Mouse (Mus musculus): ENCODE results near the gene AA467197. TPM values are rescaled to one million over a fixed set of nuclear protein-coding genes. Genes with fewer than 3 reads are reported as not detected.

AA467197 gene
- polyA plus RNA-seq, 1 experiment = 1.2 TPM

GRCm38 (mm10) chr2:122659825-122660224, 23.0 kb downstream of the AA467197 start:
- no peak overlapping the region for H3ac ChIP-seq (ENCODE audit: control insufficient read depth, insufficient read length)

DNA sequence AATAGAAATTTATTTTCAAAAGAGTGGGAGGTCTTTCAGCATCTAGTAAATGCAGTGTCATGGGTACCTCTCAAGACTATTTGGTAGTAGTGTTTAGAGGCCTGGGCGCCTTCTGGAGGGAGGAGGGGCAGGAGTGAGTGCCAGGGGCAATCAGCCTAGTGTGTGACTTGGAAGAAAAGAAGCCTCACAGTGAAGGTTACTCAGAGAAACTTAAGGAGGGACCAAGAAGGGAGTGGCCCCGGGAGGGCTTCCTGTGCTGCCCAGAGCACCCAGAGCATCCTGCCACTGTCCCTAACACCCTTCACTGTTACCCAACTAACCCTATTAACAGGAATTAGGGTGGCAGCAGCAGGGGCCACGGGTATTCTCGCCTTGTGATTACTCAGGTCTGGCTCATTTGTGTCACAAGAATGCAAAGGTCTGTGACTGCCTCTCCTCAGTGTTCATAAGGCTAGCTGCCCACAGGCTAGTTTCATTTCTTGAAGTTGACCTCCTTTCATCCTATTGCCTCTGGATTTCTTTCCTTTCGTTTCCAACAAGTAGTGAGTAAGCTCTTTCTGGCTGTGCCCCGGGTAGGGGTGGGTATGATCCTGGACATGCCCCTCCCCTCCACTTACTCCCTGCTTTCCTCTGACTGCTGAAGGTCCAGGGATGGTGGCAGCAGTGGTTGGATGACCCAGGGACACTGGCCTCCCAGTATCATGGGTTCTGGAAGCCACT, 28.6 kb downstream of the AA467197 start:
- Histone ChIP-seq H3K27me3 (ENCODE audit: control insufficient read depth, insufficient read depth, insufficient read length) (no peaks in the 10 kb centered on the region), H3K4me2 (ENCODE audit: low read depth) (peak overlapping the region; percentile 56), H3K4me3 (peak overlapping the region; percentile 9), H3ac (ENCODE audit: control insufficient read depth, insufficient read length) (no peak overlapping the region), H3K79me2 (ENCODE audit: control insufficient read depth, insufficient read depth) (no peaks in the 10 kb centered on the region), H3K36me3 (ENCODE audit: control insufficient read depth, insufficient read depth) (no peaks in the 10 kb centered on the region)
- TF ChIP-seq TCF12 (IDR thresholded peaks at IDR 0.05; ENCODE audit: insufficient read depth, poor library complexity, severe bottlenecking) (no peak), MYOD1 (IDR thresholded peaks at IDR 0.05; ENCODE audit: control insufficient read depth in 1 of 3, insufficient read length in 2 of 3, low read depth in 2 of 3) (no peak), TCF3 (IDR thresholded peaks at IDR 0.05; ENCODE audit: insufficient read length, low read depth) (no peak), MYOG (IDR thresholded peaks at IDR 0.05; ENCODE audit: control insufficient read depth in 1 of 3, insufficient read depth in 1 of 3, insufficient read length in 2 of 3, low read depth in 2 of 3) (no peak), USF1 (IDR thresholded peaks at IDR 0.05; ENCODE audit: low read depth) (no peak), POLR2AphosphoS2 (IDR thresholded peaks at IDR 0.05; ENCODE audit: insufficient read length, low read depth) (peak; percentile 21), POLR2A (IDR thresholded peaks at IDR 0.05; ENCODE audit: insufficient read length, low read depth) (no peak)

More at GRCm38 (mm10) chr2:122659825-122660224, 23.0 kb downstream of the AA467197 start:
- H3K27me3 ChIP-seq (ENCODE audit: control insufficient read depth, insufficient read depth, insufficient read length) = no peaks in the 10 kb centered on the region
- H3K4me2 ChIP-seq (ENCODE audit: low read depth) = no peak overlapping the region
- no peak overlapping the region for H3K4me3 ChIP-seq
- TF ChIP-seq E2F4 (IDR thresholded peaks at IDR 0.05; ENCODE audit: insufficient read depth) (no peak), TCF3 (IDR thresholded peaks at IDR 0.05; ENCODE audit: insufficient read length, low read depth) (no peak), USF1 (IDR thresholded peaks at IDR 0.05; ENCODE audit: low read depth) (no peak), SRF (IDR thresholded peaks at IDR 0.05; ENCODE audit: control insufficient read depth, insufficient read length, low read depth) (no peak), CEBPB (IDR thresholded peaks at IDR 0.05; ENCODE audit: insufficient read depth, poor library complexity, severe bottlenecking) (no peak), TCF12 (IDR thresholded peaks at IDR 0.05; ENCODE audit: insufficient read depth, poor library complexity, severe bottlenecking) (no peak), MAX (IDR thresholded peaks at IDR 0.05; ENCODE audit: low read depth) (no peak), POLR2AphosphoS2 (IDR thresholded peaks at IDR 0.05; ENCODE audit: insufficient read length, low read depth) (no peak), REST (IDR thresholded peaks at IDR 0.05; ENCODE audit: insufficient read depth, insufficient read length) (no peak), MYOD1 (IDR thresholded peaks at IDR 0.05; ENCODE audit: control insufficient read depth in 1 of 3, insufficient read length in 2 of 3, low read depth in 2 of 3) (no peak), MYOG (IDR thresholded peaks at IDR 0.05; ENCODE audit: control insufficient read depth in 1 of 3, insufficient read depth in 1 of 3, insufficient read length in 2 of 3, low read depth in 2 of 3) (no peak), POLR2A (IDR thresholded peaks at IDR 0.05; ENCODE audit: insufficient read length, low read depth) (no peak)
- no peaks in the 10 kb centered on the region for H3K79me2 ChIP-seq (ENCODE audit: control insufficient read depth, insufficient read depth)
- H3K36me3 ChIP-seq (ENCODE audit: control insufficient read depth, insufficient read depth) = no peaks in the 10 kb centered on the region

DNA sequence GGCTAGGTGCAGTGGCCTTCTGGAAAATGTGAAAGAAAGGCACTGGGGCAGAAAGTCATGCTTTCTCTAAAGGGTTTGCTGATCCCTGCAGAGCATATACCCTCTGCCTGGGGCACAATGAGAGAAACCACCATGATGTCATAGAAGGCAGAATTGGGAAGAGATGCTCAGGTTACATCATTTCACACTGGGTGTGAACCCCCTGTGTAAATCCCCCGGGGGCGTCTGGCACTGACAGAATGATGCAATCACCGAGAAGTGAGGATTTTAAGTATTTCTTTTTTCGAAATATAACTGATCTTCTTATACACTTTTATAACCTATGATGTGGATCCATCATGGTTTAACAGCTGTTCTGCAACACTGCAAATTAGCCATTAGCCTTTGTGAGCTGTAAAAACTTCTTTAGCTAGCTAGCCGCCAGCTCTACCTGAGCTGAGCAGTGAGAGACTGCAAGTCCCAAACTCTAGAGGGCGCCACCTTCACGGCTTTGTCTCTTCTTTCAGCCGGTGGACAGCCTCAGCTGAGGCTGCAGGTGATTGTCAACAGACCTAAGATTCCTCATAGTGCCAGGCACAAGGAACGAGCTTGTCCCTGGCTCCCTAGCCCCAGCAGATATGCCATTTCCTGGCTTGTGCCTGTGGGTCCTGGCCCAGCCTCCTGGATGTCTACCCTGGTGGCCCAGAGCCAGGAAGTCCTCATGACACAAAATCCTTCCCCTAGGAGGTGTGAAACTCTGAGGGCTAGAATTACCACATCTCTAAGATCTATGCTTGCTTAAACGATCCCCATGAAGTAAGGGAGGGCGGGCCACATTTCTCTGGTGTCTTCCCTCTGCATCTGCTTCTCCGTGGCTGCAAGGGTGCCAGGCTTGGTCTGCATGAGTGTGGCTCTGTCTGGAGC, 29.4 kb downstream of the AA467197 start:
- no peak overlapping the region for H3ac ChIP-seq (ENCODE audit: control insufficient read depth, insufficient read length)
- no peaks in the 10 kb centered on the region for H3K36me3 ChIP-seq (ENCODE audit: control insufficient read depth, insufficient read depth)
- H3K4me3 ChIP-seq = peak overlapping the region; percentile 9
- TF ChIP-seq POLR2AphosphoS2 (IDR thresholded peaks at IDR 0.05; ENCODE audit: insufficient read length, low read depth) (no peak), CEBPB (IDR thresholded peaks at IDR 0.05; ENCODE audit: insufficient read depth, poor library complexity, severe bottlenecking) (peak; percentile 64; the same call in 1 of the 2 replicates), USF1 (IDR thresholded peaks at IDR 0.05; ENCODE audit: low read depth) (no peak)
- H3K27me3 ChIP-seq (ENCODE audit: control insufficient read depth, insufficient read depth, insufficient read length) = no peaks in the 10 kb centered on the region
- peak overlapping the region; percentile 56 for H3K4me2 ChIP-seq (ENCODE audit: low read depth)
- no peaks in the 10 kb centered on the region for H3K79me2 ChIP-seq (ENCODE audit: control insufficient read depth, insufficient read depth)

- Histone ChIP-seq H3ac (ENCODE audit: control insufficient read depth, insufficient read length) (no peak overlapping the region), H3K36me3 (ENCODE audit: control insufficient read depth, insufficient read depth) (no peaks in the 10 kb centered on the region), H3K4me3 (no peak overlapping the region), H3K79me2 (ENCODE audit: control insufficient read depth, insufficient read depth) (no peaks in the 10 kb centered on the region), H3K4me2 (ENCODE audit: low read depth) (no peak overlapping the region), H3K27me3 (ENCODE audit: control insufficient read depth, insufficient read depth, insufficient read length) (no peaks in the 10 kb centered on the region)
- TF ChIP-seq CEBPB (IDR thresholded peaks at IDR 0.05; ENCODE audit: insufficient read depth, poor library complexity, severe bottlenecking) = no peak
- no peak for TF ChIP-seq TCF12 (IDR thresholded peaks at IDR 0.05; ENCODE audit: insufficient read depth, poor library complexity, severe bottlenecking)
- TF ChIP-seq MYOG (IDR thresholded peaks at IDR 0.05; ENCODE audit: control insufficient read depth in 1 of 3, insufficient read depth in 1 of 3, insufficient read length in 2 of 3, low read depth in 2 of 3) = no peak
- no peak for TF ChIP-seq MYOD1 (IDR thresholded peaks at IDR 0.05; ENCODE audit: control insufficient read depth in 1 of 3, insufficient read length in 2 of 3, low read depth in 2 of 3)
- TF ChIP-seq POLR2AphosphoS2 (IDR thresholded peaks at IDR 0.05; ENCODE audit: insufficient read length, low read depth) = no peak
- no peak for TF ChIP-seq SRF (IDR thresholded peaks at IDR 0.05; ENCODE audit: control insufficient read depth, insufficient read length, low read depth)
- TF ChIP-seq POLR2A (IDR thresholded peaks at IDR 0.05; ENCODE audit: insufficient read length, low read depth) = no peak
- TF ChIP-seq USF1 (IDR thresholded peaks at IDR 0.05; ENCODE audit: low read depth) = no peak
- no peak for TF ChIP-seq E2F4 (IDR thresholded peaks at IDR 0.05; ENCODE audit: insufficient read depth)
- TF ChIP-seq MAX (IDR thresholded peaks at IDR 0.05; ENCODE audit: low read depth) = no peak
- no peak for TF ChIP-seq TCF3 (IDR thresholded peaks at IDR 0.05; ENCODE audit: insufficient read length, low read depth)
- no peak for TF ChIP-seq REST (IDR thresholded peaks at IDR 0.05; ENCODE audit: insufficient read depth, insufficient read length)
Measured at GRCm38 (mm10) chr2:122667856-122668255, 31.1 kb downstream of the AA467197 start.
